Mouse (Mus musculus): Measurements from ENCODE around the gene Arhgap8.
"Not testable (repeated sequence)": the region's sequence is repeated elsewhere in the genome, so short reads cannot be mapped to it uniquely, and the experiment has no call there.

Gene Arhgap8

DNA sequence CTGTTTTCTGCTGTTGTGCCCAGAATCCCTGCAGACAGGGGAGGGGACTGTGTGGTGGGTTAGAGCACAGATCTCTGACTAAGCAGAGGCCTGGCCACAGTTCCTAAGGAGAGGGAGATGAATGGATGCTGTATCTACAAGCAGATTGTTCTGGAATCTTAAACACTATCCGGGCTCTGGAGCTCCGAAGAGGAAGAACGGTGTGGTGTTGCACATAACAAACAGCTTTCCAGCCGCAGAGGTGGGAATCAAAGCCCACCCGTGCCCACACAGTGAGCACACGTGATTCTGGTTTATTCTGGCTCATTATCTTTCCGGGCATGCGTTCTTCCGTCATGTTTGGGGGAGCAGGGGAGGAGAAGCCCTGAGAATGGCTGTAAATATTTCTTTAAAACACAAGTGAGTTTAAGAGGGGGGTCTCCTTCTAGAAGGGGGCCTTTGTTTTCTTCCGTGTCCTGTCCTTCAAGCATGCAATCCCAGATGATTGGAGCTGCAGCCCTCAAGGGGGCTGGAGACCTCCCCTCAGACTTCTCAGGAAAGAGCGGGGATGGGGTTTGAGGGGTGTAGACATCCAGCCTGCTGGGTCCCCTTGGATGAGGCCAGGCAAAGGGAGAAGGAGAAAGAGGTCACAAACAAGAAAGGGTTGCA lies 16.6 kb downstream of the Arhgap8 start:
- no peak for DNase-seq (ENCODE audit: low read depth)

- DNase-seq (ENCODE audit: low read depth) = no peak
These were observed 17.1 kb downstream of the Arhgap8 start for GRCm38 (mm10) chr15:84736994-84737346.

DNA sequence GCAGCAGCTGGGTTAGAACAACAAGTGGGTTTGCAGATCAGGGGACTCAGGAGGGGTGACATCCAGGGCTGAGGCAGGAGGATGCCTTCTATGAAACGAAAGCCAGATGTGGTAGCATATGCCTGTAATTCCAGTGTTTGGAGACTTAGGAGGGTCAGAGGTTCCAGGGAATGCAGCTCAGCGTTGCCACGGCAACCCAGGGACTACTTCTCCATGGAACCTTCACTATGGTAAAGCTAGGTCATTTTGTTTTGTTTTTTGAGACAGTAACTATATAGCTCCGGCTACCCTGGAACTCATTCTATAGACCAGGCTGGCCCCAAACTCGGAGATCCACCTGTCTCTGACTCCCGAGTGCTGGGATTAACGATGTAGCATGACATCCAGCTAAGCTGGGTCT lies 18.4 kb downstream of the Arhgap8 start:
- no peak for DNase-seq (ENCODE audit: low read depth)

GRCm38 (mm10) chr15:84741573-84741972 lies 21.7 kb downstream of the Arhgap8 start:
- DNase-seq (ENCODE audit: low read depth) = no peak

GRCm38 (mm10) chr15:84743347-84743746 lies 23.5 kb downstream of the Arhgap8 start:
- DNase-seq (ENCODE audit: low read depth) = no peak

DNA sequence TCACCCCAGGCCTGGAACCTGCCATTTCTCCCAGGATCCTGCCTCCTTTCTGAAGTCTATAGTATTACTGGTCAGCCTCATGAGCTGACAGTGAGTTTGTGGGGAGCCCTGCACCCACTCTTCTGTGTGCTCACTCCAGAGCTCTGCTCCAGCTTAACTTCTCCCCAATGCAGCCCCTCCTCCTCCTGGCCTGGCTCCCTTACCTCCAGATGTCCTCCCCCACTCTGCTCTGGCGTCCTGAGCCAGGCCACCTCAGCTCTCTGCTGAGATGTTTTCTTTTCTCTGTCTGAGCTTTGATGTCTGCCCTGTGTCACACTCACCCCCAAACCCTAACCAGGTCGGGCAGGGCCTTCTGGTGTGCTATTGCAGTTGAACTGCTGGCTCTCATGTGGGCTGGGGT lies 24.5 kb downstream of the Arhgap8 start:
- DNase-seq (ENCODE audit: low read depth) = no peak

DNA sequence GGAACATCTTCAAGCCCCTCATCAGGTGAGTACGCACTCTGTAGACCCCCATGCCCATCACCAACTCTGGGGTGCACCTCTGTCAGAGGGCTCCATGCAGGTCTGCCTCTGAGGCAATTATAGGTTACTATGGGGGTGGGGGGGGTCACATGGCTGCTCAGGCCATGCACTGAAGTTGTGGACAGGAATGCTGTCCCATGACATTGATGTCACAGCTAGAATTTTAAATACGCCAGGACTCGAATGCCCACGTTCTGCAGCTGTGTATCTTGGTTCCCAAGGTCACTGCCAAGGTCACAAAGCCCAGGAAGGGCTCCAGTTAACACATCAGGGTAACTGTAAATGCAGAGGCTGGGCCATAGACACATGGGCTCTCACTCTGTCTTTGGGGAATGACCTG lies 26.0 kb downstream of the Arhgap8 start:
- no peak for DNase-seq (ENCODE audit: low read depth)

GRCm38 (mm10) chr15:84754987-84755386 lies 35.1 kb downstream of the Arhgap8 start:
- DNase-seq (ENCODE audit: low read depth) = peak; percentile 67

DNA sequence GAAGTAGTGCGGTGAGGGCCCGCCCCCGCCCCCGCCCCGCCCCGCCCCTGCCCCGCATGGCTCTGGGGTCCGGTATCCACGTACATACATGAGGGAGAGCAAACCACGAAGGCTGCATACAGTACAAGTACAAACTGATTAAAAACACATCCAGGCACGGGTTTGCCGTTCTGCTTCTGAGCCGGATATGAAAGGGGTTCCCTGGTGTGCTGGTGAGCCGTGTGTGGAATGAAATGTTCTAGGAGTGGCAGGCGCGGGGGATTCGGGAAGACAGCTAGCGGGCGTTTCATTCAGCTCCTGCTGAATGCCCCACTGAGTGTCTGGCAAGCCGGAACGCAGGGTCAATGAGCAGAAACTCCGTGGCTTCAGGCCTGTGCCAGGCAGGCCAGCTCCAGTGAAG lies 36.6 kb downstream of the Arhgap8 start:
- DNase-seq (ENCODE audit: low read depth) = no peak

DNA sequence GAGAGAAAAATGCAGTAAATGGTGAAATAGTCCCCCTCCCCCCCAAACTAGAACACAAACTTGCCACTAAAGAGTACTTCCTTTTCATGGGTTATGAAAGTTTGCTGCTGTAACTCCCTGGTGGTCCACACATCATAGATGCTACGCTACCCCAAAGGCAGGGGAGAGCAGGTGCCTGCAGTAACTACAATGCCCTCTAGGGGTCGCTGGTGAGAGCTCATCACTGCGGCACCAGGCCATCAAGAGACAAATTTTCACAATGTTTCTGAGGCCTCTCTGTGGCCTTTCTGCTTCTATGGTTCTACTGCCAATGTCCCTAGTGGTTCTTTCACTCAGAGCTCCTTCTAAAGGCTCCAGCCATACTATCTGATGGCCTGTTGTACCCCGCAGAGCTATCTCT lies 38.6 kb downstream of the Arhgap8 start:
- no peak for DNase-seq (ENCODE audit: low read depth)

GRCm38 (mm10) chr15:84762712-84763422 lies 43.0 kb downstream of the Arhgap8 start:
- no peak for DNase-seq (ENCODE audit: low read depth)

GRCm38 (mm10) chr15:84763423-84763812 lies 43.6 kb downstream of the Arhgap8 start:
- no peak for DNase-seq (ENCODE audit: low read depth)

- DNase-seq (ENCODE audit: low read depth) = no peak
These were observed 46.8 kb downstream of the Arhgap8 start for GRCm38 (mm10) chr15:84766621-84767020.

DNA sequence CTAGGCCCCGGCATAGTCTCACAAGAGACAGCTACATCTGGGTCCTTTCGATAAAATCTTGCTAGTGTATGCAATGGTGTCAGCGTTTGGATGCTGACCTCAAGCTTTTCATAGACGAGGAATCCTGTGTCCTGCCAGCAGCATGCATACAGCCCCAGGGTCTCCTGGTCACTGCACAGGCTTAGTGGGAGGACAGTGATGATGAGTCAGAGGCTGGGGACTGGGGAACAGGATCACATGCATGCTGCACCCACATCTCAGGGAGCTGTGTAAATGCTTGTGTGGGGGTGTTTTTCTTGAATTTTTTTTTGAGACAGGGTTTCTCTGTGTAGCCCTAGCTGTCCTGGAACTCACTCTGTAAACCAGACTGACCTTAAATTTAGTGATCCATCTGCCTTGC lies 48.7 kb downstream of the Arhgap8 start:
- DNase-seq (ENCODE audit: low read depth) = not testable (repeated sequence)

DNA sequence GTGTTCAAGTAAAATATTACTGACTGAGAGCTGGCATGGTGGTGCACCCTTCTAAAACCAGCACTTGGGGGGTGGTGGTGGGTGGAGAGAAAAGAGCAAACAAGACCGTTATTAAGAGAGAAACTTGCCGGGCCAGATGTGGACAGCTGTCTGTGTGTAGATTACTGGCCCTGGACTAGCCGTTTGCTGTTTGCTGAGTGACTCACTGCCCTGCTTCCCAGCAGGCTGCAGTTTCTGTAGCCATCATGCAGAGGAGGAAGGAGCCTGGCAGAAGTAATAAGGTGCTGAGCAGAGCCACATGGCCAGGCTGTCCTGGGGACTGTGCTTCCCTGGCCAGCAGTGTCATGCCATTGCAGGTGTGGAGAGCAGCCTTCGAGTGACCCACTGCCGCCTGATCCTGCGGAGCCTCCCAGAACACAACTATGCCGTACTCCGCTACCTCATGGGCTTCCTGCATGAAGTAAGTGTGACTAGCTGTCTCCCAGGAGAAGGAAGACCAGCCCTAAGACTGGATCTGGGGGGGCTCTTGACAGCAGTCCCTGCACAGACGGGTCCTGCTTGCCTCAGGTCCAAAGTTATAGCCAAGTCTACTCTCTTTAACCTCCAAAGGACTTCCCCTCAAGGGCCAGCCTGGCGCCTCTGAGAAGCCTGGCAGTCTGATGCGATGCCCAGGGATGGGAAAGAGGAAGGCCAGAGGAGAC lies 49.9 kb downstream of the Arhgap8 start:
- DNase-seq (ENCODE audit: low read depth) = no peak

DNA sequence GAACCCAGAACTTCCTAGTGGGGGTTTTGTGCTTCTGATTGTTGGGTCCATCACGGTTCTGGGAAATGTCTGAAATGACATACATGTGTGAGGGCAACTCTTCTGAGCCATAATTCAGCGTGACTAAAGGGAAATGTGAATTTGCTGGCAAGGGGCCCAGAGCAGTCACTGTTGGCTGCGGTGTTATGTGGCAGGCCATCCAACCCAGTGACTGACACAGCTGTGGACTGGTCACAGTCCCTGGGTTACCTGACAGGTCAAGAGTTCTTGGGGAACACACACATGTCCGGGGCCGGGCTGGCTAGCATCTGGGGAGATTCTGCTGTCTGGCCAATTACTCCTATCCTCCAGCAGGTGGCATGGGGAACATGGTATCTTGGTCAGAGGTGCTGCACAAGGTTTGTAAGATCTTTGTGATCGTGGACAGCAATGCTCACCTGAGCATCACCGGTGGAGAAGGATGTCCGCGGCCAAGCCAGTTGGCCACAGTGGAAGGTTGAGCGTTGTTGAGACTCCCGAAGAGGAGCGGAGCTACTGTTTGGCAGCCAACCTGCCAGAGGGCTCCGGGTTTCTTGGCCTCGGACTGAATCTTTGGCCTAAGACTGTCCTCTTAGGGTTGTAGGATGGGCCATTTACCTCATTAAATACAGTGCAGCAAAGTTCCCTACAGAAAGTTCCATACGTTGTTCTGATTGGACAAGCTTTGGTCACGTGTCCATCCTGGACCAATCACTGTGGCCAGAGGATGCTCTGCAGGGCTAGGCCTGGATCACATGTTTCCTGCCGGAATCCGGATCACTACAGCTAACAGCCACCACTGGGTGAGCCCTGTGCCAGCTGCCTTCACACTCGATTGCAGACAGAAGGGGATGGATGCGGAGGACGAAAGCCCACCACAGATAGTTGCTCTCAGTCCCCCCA lies 52.6 kb downstream of the Arhgap8 start:
- DNase-seq (ENCODE audit: low read depth) = no peak

GRCm38 (mm10) chr15:84775421-84776174 lies 55.7 kb downstream of the Arhgap8 start:
- no peak for DNase-seq (ENCODE audit: low read depth)

DNA sequence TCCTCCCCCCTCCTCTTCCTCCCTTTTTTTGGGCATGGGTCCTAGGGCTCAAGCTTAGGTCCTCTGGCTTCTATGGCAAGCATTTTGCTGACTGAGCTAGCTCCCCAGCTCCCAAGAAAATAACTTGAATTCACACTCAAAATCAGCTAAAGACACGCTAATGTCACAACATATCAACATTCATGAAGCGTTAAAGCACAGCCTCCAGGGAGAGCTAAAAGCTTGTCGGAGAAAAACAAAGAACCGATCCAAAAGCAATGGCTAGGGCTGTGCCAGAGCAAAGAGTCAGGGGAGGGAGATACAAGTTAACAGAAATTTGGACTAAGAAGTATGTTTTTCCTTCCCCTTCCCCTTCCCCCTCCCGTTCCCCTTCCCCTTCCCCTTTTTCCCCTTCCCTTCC lies 58.7 kb downstream of the Arhgap8 start:
- DNase-seq (ENCODE audit: low read depth) = no peak

GRCm38 (mm10) chr15:84784812-84785211 lies 65.0 kb downstream of the Arhgap8 start:
- no peak for DNase-seq (ENCODE audit: low read depth)

GRCm38 (mm10) chr15:84787161-84787560 lies 67.3 kb downstream of the Arhgap8 start:
- DNase-seq (ENCODE audit: low read depth) = no peak

GRCm38 (mm10) chr15:84793649-84794048 lies 73.8 kb downstream of the Arhgap8 start:
- DNase-seq (ENCODE audit: low read depth) = no peak

GRCm38 (mm10) chr15:84800132-84800531 lies 80.3 kb downstream of the Arhgap8 start:
- no peak for DNase-seq (ENCODE audit: low read depth)
